Mouse (Mus musculus): ENCODE data around the gene Panx3. TPM values are rescaled to one million over a fixed set of nuclear protein-coding genes. Genes with fewer than 3 reads are reported as not detected.

Gene Panx3
- polyA plus RNA-seq, 2 experiments = not detected

DNA sequence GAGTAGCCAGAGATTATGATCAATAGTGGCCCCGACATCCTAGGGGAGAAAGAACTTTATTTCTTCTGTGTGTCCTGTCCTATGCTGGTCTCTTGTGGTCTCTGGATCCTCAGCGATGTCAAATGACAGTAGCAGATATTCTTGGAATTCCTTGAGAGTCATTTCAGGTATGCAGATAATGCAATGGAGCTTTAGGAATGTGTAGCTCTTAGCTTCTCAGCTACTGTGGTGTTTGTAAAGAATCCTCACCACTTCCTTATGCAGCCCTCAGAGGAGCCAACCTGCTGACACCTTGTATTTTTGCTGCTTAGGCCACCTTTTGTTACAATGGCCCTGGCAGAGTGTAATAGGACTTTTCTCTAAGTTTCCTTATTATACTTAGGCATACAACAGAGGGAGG is 4.4 kb downstream of the Panx3 start:
- no peak for TF ChIP-seq CTCF (IDR thresholded peaks at IDR 0.05; ENCODE audit: low read depth)
- TF ChIP-seq EP300 (IDR thresholded peaks at IDR 0.05; ENCODE audit: low read depth) = no peak
- no peak for ATAC-seq (ENCODE audit: insufficient read depth)

DNA sequence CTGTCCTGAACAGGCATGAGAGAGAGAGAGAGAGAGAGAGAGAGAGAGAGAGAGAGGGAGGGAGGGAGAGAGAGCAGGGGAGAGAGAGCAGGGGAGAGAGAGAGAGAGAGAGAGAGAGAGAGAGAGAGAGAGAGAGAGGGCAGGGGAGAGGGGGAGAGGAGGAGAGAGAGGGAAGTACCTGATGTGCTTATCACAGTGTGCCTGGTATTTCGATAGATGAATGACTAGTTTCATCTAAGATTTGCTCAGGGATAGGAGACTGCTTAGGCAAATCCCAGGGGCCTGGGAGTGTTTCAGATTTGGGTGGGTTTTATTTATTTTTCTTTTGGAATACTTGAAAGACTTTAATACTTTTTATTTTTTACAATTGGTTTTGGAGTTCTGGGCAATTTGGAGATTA is 5.8 kb downstream of the Panx3 start:
- H3K27me3 ChIP-seq (ENCODE audit: control insufficient read depth, insufficient read depth, low read length) = no peaks in the 10 kb centered on the region; the same call in 1 of the 2 replicates
- H3K9ac ChIP-seq (replicated peaks) = no peak overlapping the region
- H3K4me3 ChIP-seq (ENCODE audit: insufficient read depth in 1 of 2, low read depth in 2 of 2, low read length in 2 of 2) = no peak overlapping the region
- ATAC-seq (ENCODE audit: insufficient read depth) (no peak), DNase-seq (ENCODE audit: low read depth in 3 of 3, low spot score in 3 of 3) (no peak)
- no peaks in the 10 kb centered on the region for H3K9me3 ChIP-seq (ENCODE audit: control insufficient read depth, low read length)
- no peak overlapping the region for H3K4me2 ChIP-seq (ENCODE audit: low read depth)
- WGBS (ENCODE audit: insufficient replicate concordance) = 54% methylated on average over 1 of the region's 1 CpGs
- no peaks in the 10 kb centered on the region for H3K4me1 ChIP-seq (replicated peaks; ENCODE audit: control insufficient read depth in 2 of 2, insufficient read depth in 2 of 2, low read length in 1 of 2)
- TF ChIP-seq CTCF (IDR thresholded peaks at IDR 0.05; ENCODE audit: low read depth) = no peak
- no peak for TF ChIP-seq EP300 (IDR thresholded peaks at IDR 0.05; ENCODE audit: low read depth)
- no peaks in the 10 kb centered on the region for H3K36me3 ChIP-seq (replicated peaks; ENCODE audit: control insufficient read depth, insufficient read depth, low read depth)
- no peak overlapping the region for H3K27ac ChIP-seq

More for the DNA sequence above, 4.4 kb downstream of the Panx3 start:
- no peaks in the 10 kb centered on the region for H3K4me1 ChIP-seq (replicated peaks; ENCODE audit: control insufficient read depth in 2 of 2, insufficient read depth in 2 of 2, low read length in 1 of 2)
- no peak overlapping the region for H3K27ac ChIP-seq
- H3K36me3 ChIP-seq (replicated peaks; ENCODE audit: control insufficient read depth, insufficient read depth, low read depth) = no peaks in the 10 kb centered on the region
- H3K9me3 ChIP-seq (ENCODE audit: control insufficient read depth, low read length) = no peaks in the 10 kb centered on the region
- DNase-seq (ENCODE audit: low read depth in 3 of 3, low spot score in 3 of 3) = no peak
- H3K4me2 ChIP-seq (ENCODE audit: low read depth) = no peak overlapping the region
- no peak overlapping the region for H3K4me3 ChIP-seq (ENCODE audit: insufficient read depth in 1 of 2, low read depth in 2 of 2, low read length in 2 of 2)
- WGBS (ENCODE audit: insufficient replicate concordance) = 39% methylated on average over 2 of the region's 2 CpGs
- no peaks in the 10 kb centered on the region; the same call in 1 of the 2 replicates for H3K27me3 ChIP-seq (ENCODE audit: control insufficient read depth, insufficient read depth, low read length)
- no peak overlapping the region for H3K9ac ChIP-seq (replicated peaks)

DNA sequence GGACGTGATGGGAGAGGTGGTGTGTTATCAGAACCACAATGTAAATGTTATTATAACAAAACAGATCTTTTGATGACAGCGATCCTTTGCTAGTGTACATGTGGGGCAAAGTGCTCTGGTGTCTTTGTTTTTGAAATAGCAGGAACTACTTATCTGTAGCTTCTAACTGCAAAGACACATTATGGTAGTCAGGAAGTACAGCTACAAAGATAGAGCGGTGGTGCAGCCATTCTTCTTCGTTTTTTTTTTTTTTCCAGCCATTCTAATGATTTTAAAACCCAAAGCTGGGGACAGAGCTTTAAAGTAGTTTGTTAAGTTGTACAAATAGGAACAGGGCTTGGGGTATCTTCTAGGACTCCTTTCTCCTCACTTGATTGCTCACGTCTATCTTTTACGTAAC is 9.6 kb downstream of the Panx3 start:
- H3K27ac ChIP-seq = no peak overlapping the region
- TF ChIP-seq CTCF (IDR thresholded peaks at IDR 0.05; ENCODE audit: low read depth) (no peak), EP300 (IDR thresholded peaks at IDR 0.05; ENCODE audit: low read depth) (no peak)
- no peak overlapping the region for H3K9ac ChIP-seq (replicated peaks)
- no peak overlapping the region for H3K4me2 ChIP-seq (ENCODE audit: low read depth)
- no peak overlapping the region for H3K4me3 ChIP-seq (ENCODE audit: insufficient read depth in 1 of 2, low read depth in 2 of 2, low read length in 2 of 2)
- DNase-seq (ENCODE audit: low read depth in 3 of 3, low spot score in 3 of 3) (no peak), ATAC-seq (ENCODE audit: insufficient read depth) (no peak)
- peaks cover 1% of the 10 kb centered on the region; the same call in 1 of the 2 replicates for H3K36me3 ChIP-seq (replicated peaks; ENCODE audit: control insufficient read depth, insufficient read depth, low read depth)
- WGBS (ENCODE audit: insufficient replicate concordance) = 59% methylated on average over 6 of the region's 6 CpGs
- H3K4me1 ChIP-seq (replicated peaks; ENCODE audit: control insufficient read depth in 2 of 2, insufficient read depth in 2 of 2, low read length in 1 of 2) = peaks cover 3 to 11% of the 10 kb centered on the region in 2 experiments; a peak in 3 of 4 replicates
- H3K27me3 ChIP-seq (ENCODE audit: control insufficient read depth, insufficient read depth, low read length) = no peaks in the 10 kb centered on the region; the same call in 1 of the 2 replicates
- no peaks in the 10 kb centered on the region for H3K9me3 ChIP-seq (ENCODE audit: control insufficient read depth, low read length)

DNA sequence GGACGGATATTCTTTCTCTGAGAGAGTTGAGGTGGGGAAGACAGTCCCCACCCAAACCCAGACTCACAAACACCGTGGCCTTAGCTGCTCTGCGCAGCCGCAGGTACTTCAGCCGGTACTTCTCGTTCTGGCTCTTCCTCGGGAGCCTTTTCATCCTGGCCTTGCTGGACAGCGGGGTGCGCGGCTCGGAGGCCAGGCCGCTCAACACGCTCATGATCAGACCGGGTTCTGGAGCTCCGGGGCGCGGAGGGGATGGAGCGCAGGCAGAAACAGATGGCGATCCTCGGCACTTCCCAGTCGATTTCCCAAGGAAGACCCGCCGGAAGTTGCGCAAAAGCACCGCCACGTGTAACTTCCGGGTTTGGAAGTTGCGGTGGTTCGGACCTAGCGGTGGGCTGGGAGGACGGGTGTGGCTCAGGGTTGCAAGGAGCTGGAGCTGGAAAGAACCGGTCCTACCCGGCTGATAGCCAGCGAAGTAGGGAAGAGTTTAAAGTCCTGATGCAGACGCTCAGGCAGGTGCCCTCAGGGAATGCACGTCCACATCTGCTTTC is 12.0 kb downstream of the Panx3 start, which contains the start of gene Tbrg1:
Tbrg1 (minus strand) TSS at position 382 of the 551 bp plus-strand sequence.
- H3K4me1 ChIP-seq (replicated peaks; ENCODE audit: control insufficient read depth in 2 of 2, insufficient read depth in 2 of 2, low read length in 1 of 2) = peaks cover 3 to 11% of the 10 kb centered on the region in 2 experiments; a peak in 3 of 4 replicates
- H3K4me2 ChIP-seq (ENCODE audit: low read depth) = peak within 1 kb of the TSS; percentile 83
- under 1% methylated on average over 36 of the region's 36 CpGs for WGBS (ENCODE audit: insufficient replicate concordance)

DNA sequence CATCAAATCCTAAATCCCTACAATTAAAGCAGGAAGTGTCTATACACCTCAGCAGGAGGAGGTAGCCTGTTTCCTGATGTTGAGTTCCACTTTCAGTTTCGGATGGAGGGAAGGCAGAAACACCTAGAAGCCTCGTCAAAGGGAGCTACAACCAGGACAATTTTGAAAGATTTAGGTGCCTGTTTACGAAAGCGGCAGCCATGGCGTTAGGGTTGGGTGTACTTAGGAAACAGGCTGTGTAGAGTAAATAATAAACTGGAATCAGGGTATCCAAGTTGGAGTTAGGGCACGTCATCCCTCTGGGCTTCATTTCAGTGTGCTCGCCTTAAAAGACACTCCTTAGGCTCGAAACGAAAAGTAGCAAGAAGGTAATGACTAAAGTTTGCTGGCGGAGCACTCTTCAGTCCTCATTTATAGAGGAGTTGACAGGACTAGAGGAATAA is 12.6 kb downstream of the Panx3 start:
- Histone ChIP-seq H3K4me1 (replicated peaks; ENCODE audit: control insufficient read depth in 2 of 2, insufficient read depth in 2 of 2, low read length in 1 of 2) (peaks cover 3 to 11% of the 10 kb centered on the region in 2 experiments; a peak in 3 of 4 replicates), H3K36me3 (replicated peaks; ENCODE audit: control insufficient read depth, insufficient read depth, low read depth) (peaks cover 19% of the 10 kb centered on the region), H3K27ac (peak overlapping the region; percentile 38), H3K4me2 (ENCODE audit: low read depth) (peak overlapping the region; percentile 83), H3K4me3 (ENCODE audit: insufficient read depth in 1 of 2, low read depth in 2 of 2, low read length in 2 of 2) (peak overlapping the region; percentile 81 to 86), H3K27me3 (ENCODE audit: control insufficient read depth, insufficient read depth, low read length) (no peaks in the 10 kb centered on the region; the same call in 1 of the 2 replicates), H3K9me3 (ENCODE audit: control insufficient read depth, low read length) (no peaks in the 10 kb centered on the region), H3K9ac (replicated peaks) (peak overlapping the region; percentile 87)
- DNase-seq (ENCODE audit: low read depth in 3 of 3, low spot score in 3 of 3) (peak in 1 of 3 experiments; percentile 31), ATAC-seq (ENCODE audit: insufficient read depth) (peak; percentile 30; the same call in 1 of the 2 replicates)
- no peak for TF ChIP-seq CTCF (IDR thresholded peaks at IDR 0.05; ENCODE audit: low read depth)
- no peak for TF ChIP-seq EP300 (IDR thresholded peaks at IDR 0.05; ENCODE audit: low read depth)
- 1% methylated on average over 10 of the region's 10 CpGs for WGBS (ENCODE audit: insufficient replicate concordance)

More for the DNA sequence above, 12.0 kb downstream of the Panx3 start, which contains the start of gene Tbrg1:
- Histone ChIP-seq H3K9me3 (ENCODE audit: control insufficient read depth, low read length) (no peaks in the 10 kb centered on the region), H3K36me3 (replicated peaks; ENCODE audit: control insufficient read depth, insufficient read depth, low read depth) (peaks cover 19% of the 10 kb centered on the region), H3K27me3 (ENCODE audit: control insufficient read depth, insufficient read depth, low read length) (no peaks in the 10 kb centered on the region; the same call in 1 of the 2 replicates), H3K9ac (replicated peaks) (peak within 1 kb of the TSS; percentile 87), H3K4me3 (ENCODE audit: insufficient read depth in 1 of 2, low read depth in 2 of 2, low read length in 2 of 2) (peak within 1 kb of the TSS; percentile 81 to 86), H3K27ac (peak within 1 kb of the TSS; percentile 38)
- TF ChIP-seq EP300 (IDR thresholded peaks at IDR 0.05; ENCODE audit: low read depth) = peak; percentile 63
- no peak for TF ChIP-seq CTCF (IDR thresholded peaks at IDR 0.05; ENCODE audit: low read depth)
- ATAC-seq (ENCODE audit: insufficient read depth) (peak; percentile 89), DNase-seq (ENCODE audit: low read depth in 3 of 3, low spot score in 3 of 3) (peak; percentile 72 to 80 (median 74))
